Mouse (Mus musculus) limb, embryonic 15.5 days (tissue): ENCODE data around the gene Cdyl2. TPM values are rescaled to one million over a fixed set of nuclear protein-coding genes. Genes with fewer than 3 reads are reported as not detected.

Experiments used
- polyA plus RNA-seq: library from polyadenylated mRNA; unstranded; fragments of >200 nt; fragmentation: Nextera tagmentation; extraction: Ambion mirVana; gene quantifications from 2 replicates; pipeline ENCODE4 v1.2.1, GENCODE M21; 2015

Cdyl2 gene
- polyA plus RNA-seq, 1 experiment from 2014 or later = 8.3 TPM

Other genes starting within 250 kb of the Cdyl2 start
- gene Dynlrb2, start 228.0 kb downstream of the Cdyl2 start, polyA plus RNA-seq = not detected in 2 replicates
- 65.3 and 70.7 TPM in 2 replicates for gene Cmc2, start 188.5 kb upstream of the Cdyl2 start, polyA plus RNA-seq
- gene Cenpn, start 188.7 kb upstream of the Cdyl2 start, polyA plus RNA-seq = 29.8 and 30.1 TPM in 2 replicates
- gene Atmin, start 210.4 kb upstream of the Cdyl2 start, polyA plus RNA-seq = 9.3 and 9.9 TPM in 2 replicates
- gene 1700030J22Rik, start 246.0 kb upstream of the Cdyl2 start, polyA plus RNA-seq = 1.7 and 2.1 TPM in 2 replicates